8 mouse cellular contexts compared by ENCODE assay signal in the genomic region with DNA sequence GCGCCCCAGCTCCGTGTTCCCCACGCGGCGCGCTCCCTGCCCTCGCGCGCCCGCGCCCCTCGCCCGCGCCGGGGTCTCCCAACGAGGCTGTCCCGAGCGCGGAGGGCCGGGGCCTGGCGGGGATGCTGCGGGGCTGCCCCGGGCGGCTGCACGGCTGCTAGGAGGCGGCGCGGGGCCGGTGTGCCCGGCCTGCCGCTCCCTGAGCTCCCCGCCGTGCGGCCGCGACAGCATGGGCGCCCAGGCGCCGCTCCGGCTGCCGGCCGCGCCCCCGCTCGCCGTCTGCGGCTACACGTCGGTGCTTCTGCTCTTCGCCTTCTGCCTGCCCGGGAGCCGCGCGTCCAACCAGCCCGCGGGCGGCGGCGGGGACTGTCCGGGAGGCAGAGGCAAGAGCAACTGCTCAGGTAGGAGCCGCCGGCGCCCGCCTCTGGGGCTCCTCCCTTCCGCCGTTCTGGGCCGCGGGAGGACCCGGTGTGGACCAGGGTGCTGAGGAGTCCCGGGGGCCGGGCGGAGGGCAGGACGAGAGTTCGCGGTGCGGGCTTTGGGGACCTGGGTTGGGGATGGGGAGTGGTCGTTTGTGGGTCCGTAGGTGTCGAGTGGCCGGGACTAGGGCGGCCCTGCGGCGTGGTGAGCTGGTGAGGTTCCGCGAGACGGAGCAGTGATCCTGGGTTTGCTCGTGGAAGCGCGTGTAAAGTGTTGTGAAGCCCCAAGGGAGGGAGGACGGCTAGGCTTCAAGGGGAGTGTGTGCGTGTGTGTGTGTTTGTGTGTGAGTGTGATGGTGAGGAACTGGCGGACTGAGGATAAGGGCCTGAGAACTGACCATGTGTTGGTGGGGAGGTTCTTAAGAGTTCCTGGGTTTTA. TPM values are rescaled to one million over a fixed set of nuclear protein-coding genes. Genes with fewer than 3 reads are reported as not detected.
DNase-seq lines count a peak whose midpoint lies in the region; ATAC-seq and TF ChIP-seq lines count a peak whose summit lies in the region.

No protein-coding gene starts in this region.

- no peaks in the 10 kb centered on the region for H3K9me3 ChIP-seq in liver, embryonic 15.5 days (replicated peaks)
- H3K9me3 ChIP-seq in neural tube, embryonic 12.5 days: no peaks in the 10 kb centered on the region

- H3K27ac ChIP-seq in bone marrow macrophage, adult 2 months (ENCODE audit: insufficient read depth, low read depth, low read length): no peak overlapping the region
- H3K27ac ChIP-seq in kidney, adult 2 months (ENCODE audit: insufficient read depth, low read depth, low read length): no peak overlapping the region
- no peak overlapping the region for H3K27ac ChIP-seq in liver, embryonic 15.5 days (replicated peaks)
- peak overlapping the region; percentile 99 for H3K27ac ChIP-seq in neural tube, embryonic 12.5 days

- no peaks in the 10 kb centered on the region for H3K36me3 ChIP-seq in kidney, adult 2 months (ENCODE audit: control insufficient read depth, insufficient read depth, low read length)
- H3K36me3 ChIP-seq in liver, embryonic 15.5 days (replicated peaks): no peaks in the 10 kb centered on the region
- H3K36me3 ChIP-seq in neural tube, embryonic 12.5 days: peaks cover 4% of the 10 kb centered on the region; the same call in 1 of the 2 replicates

- peak overlapping the region; percentile 11; the same call in 1 of the 2 replicates for H3K9ac ChIP-seq in liver, embryonic 15.5 days
- peak overlapping the region; percentile 100 for H3K9ac ChIP-seq in neural tube, embryonic 12.5 days

- H3K4me1 ChIP-seq in bone marrow macrophage, adult 2 months (ENCODE audit: control insufficient read depth, insufficient read depth, low read length): no peaks in the 10 kb centered on the region
- 0 out of 2 replicates have a peak, but pooled peaks cover 2% of the 10 kb centered on the region for H3K4me1 ChIP-seq in kidney, adult 2 months (ENCODE audit: control insufficient read depth, insufficient read depth, low read length)
- no peaks in the 10 kb centered on the region for H3K4me1 ChIP-seq in liver, embryonic 15.5 days (replicated peaks)
- peaks cover 10% of the 10 kb centered on the region; the same call in 1 of the 2 replicates for H3K4me1 ChIP-seq in neural tube, embryonic 12.5 days

- peak overlapping the region; percentile 72 for H3K4me2 ChIP-seq in liver, embryonic 15.5 days
- H3K4me2 ChIP-seq in neural tube, embryonic 12.5 days (replicated peaks): peak overlapping the region; percentile 72

- DNase-seq in gastrocnemius, postnatal 14 days: peak; percentile 26
- no peak for DNase-seq in gastrocnemius, postnatal 25 days
- peak; percentile 38 for DNase-seq in kidney, adult 2 months
- peak; percentile 60 for DNase-seq in urinary bladder, adult 2 months (ENCODE audit: low spot score)

- WGBS in kidney, adult 2 months: under 1% methylated on average over 85 of the region's 92 CpGs
- WGBS in liver, embryonic 15.5 days (ENCODE audit: insufficient replicate concordance): 1% methylated on average over 83 of the region's 92 CpGs
- under 1% methylated on average over 85 of the region's 92 CpGs for whole genome bisulfite sequencing in neural tube, embryonic 12.5 days

- ATAC-seq in granulocyte monocyte progenitor cell, adult 5-6 weeks (replicated peaks; ENCODE audit: poor library complexity, severe bottlenecking): peak; percentile 75
- ATAC-seq in liver, embryonic 15.5 days (ENCODE audit: insufficient read depth): no peak
- peak; percentile 68 for ATAC-seq in neural tube, embryonic 12.5 days (ENCODE audit: low FRiP score, low read depth)

- intact Hi-C loops in gastrocnemius, postnatal 14 days (cut with DNase I; ENCODE audit: low total_unique reads): no loop called here

- H3K27me3 ChIP-seq in kidney, adult 2 months (replicated peaks; ENCODE audit: control insufficient read depth, insufficient read depth, low read length): peaks cover 2% of the 10 kb centered on the region; the same call in 1 of the 2 replicates
- peaks cover 40% of the 10 kb centered on the region for H3K27me3 ChIP-seq in liver, embryonic 15.5 days
- H3K27me3 ChIP-seq in neural tube, embryonic 12.5 days (replicated peaks): no peaks in the 10 kb centered on the region

- H3K4me3 ChIP-seq in bone marrow macrophage, adult 2 months (ENCODE audit: insufficient read depth, low read length): peak overlapping the region; percentile 62
- H3K4me3 ChIP-seq in kidney, adult 2 months (ENCODE audit: insufficient read depth, low read depth, low read length): peak overlapping the region; percentile 74
- peak overlapping the region; percentile 59 for H3K4me3 ChIP-seq in liver, embryonic 15.5 days (replicated peaks)
- peak overlapping the region; percentile 97 for H3K4me3 ChIP-seq in neural tube, embryonic 12.5 days

- TF ChIP-seq POLR2A in bone marrow macrophage, adult 2 months (IDR thresholded peaks at IDR 0.05; ENCODE audit: borderline replicate concordance, low read depth, low read length): no peak
- no peak for TF ChIP-seq POLR2A in kidney, adult 2 months (IDR thresholded peaks at IDR 0.05; ENCODE audit: low read depth, low read length)

- TF ChIP-seq CTCF in bone marrow macrophage, adult 2 months (IDR thresholded peaks at IDR 0.05; ENCODE audit: low read depth, low read length): no peak
- TF ChIP-seq CTCF in kidney, adult 2 months (conservative IDR thresholded peaks at IDR 0.05; ENCODE audit: insufficient read depth, insufficient read length, low read depth, low read length): no peak

RNA-seq across cellular contexts. Expression of gene Tmeff1, which starts 0.5 kb away (rescaled TPM):
- total RNA-seq in gastrocnemius, postnatal 14 days (2021): 1 to 10 TPM; 1.0 to 1.1 TPM
- total RNA-seq in gastrocnemius, postnatal 25 days (2021): 1 to 10 TPM in 1 of 2 experiments, under 1 TPM in 1; 0.20 to 2.3 TPM
- 0.47 TPM in 1 of 2 replicates, not detected in the other for polyA plus RNA-seq in bone marrow macrophage, adult 2 months (2012; ENCODE audit: insufficient read depth, insufficient read length, missing spikeins)
- total RNA-seq in granulocyte monocyte progenitor cell, adult 5-6 weeks (2014; fragmentation: Nextera tagmentation): not detected in 2 replicates
- total RNA-seq in granulocyte monocyte progenitor cell, adult 5-6 weeks (2017): 1.3 and 1.9 TPM in 2 replicates
- polyA plus RNA-seq in kidney, adult 2 months (2012; rRNA removed): 0.88 and 1.3 TPM in 2 replicates
- 1.0 and 1.1 TPM in 2 replicates for polyA plus RNA-seq in liver, embryonic 15.5 days (2015; fragmentation: Nextera tagmentation; extraction: Ambion mirVana)
- 328 and 330 TPM in 2 replicates for polyA plus RNA-seq in neural tube, embryonic 12.5 days (2016; fragmentation: Nextera tagmentation; extraction: Ambion mirVana)
- polyA plus RNA-seq in urinary bladder, adult 2 months (2012; rRNA removed): 20.0 and 22.8 TPM in 2 replicates

RNA-seq across cellular contexts. Expression of gene Msantd3, which starts 45.7 kb away (rescaled TPM):
- total RNA-seq in gastrocnemius, postnatal 14 days (2021): 10 to 100 TPM; 12.7 to 17.8 TPM
- total RNA-seq in gastrocnemius, postnatal 25 days (2021): 10 to 100 TPM; 18.1 to 22.1 TPM
- 0.67 and 1.4 TPM in 2 replicates for polyA plus RNA-seq in bone marrow macrophage, adult 2 months (2012; ENCODE audit: insufficient read depth, insufficient read length, missing spikeins)
- total RNA-seq in granulocyte monocyte progenitor cell, adult 5-6 weeks (2014; fragmentation: Nextera tagmentation): 31.8 and 77.2 TPM in 2 replicates
- total RNA-seq in granulocyte monocyte progenitor cell, adult 5-6 weeks (2017): 62.6 and 71.2 TPM in 2 replicates
- 3.8 and 4.6 TPM in 2 replicates for polyA plus RNA-seq in kidney, adult 2 months (2012; rRNA removed)
- polyA plus RNA-seq in liver, embryonic 15.5 days (2015; fragmentation: Nextera tagmentation; extraction: Ambion mirVana): 1.7 and 2.5 TPM in 2 replicates
- 51.3 and 60.3 TPM in 2 replicates for polyA plus RNA-seq in neural tube, embryonic 12.5 days (2016; fragmentation: Nextera tagmentation; extraction: Ambion mirVana)
- 22.6 and 25.4 TPM in 2 replicates for polyA plus RNA-seq in urinary bladder, adult 2 months (2012; rRNA removed)

Comparison
In these comparisons a context has a peak if more than half of its experiments do, and no peak if none do; other contexts are left out.
1. RNA of gene Tmeff1, which starts 0.5 kb away (polyA plus RNA-seq): 328 to 330 TPM in neural tube, embryonic 12.5 days; 20.0 to 22.8 TPM in urinary bladder, adult 2 months, 0.88 to 1.3 TPM in kidney, adult 2 months, 1.0 to 1.1 TPM in liver, embryonic 15.5 days and 0.47 TPM in bone marrow macrophage, adult 2 months; every median in the first group is over 10 times any median in the second.
2. Peak in every context shown above with its lines, with median percentiles within 50 percentile points of each other: H3K4me3 ChIP-seq.